Mouse (Mus musculus) midbrain, postnatal 0 days (tissue): Measurements from ENCODE around the gene Rbbp7. TPM values are rescaled to one million over a fixed set of nuclear protein-coding genes. Genes with fewer than 3 reads are reported as not detected.

Source experiments
- ATAC-seq: fragments of 200-750 bp; cut with Nextera tagmentation; 2 replicates; pipeline ENCODE4 v1.8.0; 2017; ENCODE audit warnings: moderate number of reproducible peaks, mild to moderate bottlenecking, moderate TSS enrichment, moderate library complexity; ENCODE audit not compliant: low FRiP score
- DNase-seq: peaks from one replicate; pipeline ENCODE4 v3.0.0-alpha.2; 2015; ENCODE audit warnings: low spot score
- H3K27ac ChIP-seq: fragments of 300-500 bp; sonication (generic); 2 replicates; pipeline ENCODE4 v1.5.1; 2014; ENCODE audit warnings: low read depth, mild to moderate bottlenecking, low read length, mixed read lengths
- H3K27me3 ChIP-seq: fragments of 300-500 bp; sonication (generic); 2 replicates; pipeline ENCODE4 v1.6.1; 2014; ENCODE audit warnings: low read length, control low read depth, mixed read lengths; ENCODE audit not compliant: insufficient read depth
- H3K36me3 ChIP-seq: fragments of 300-500 bp; sonication (generic); 2 replicates; pipeline ENCODE4 v1.6.1; 2014; ENCODE audit warnings: low read length, control low read depth, mixed read lengths; ENCODE audit not compliant: insufficient read depth
- H3K4me1 ChIP-seq: fragments of 300-500 bp; sonication (generic); 2 replicates; pipeline ENCODE4 v1.6.1; 2014; ENCODE audit warnings: mild to moderate bottlenecking, control low read depth, antibody characterized with exemption, low read length, mixed read lengths; ENCODE audit not compliant: insufficient read depth
- H3K4me2 ChIP-seq: fragments of 300-500 bp; sonication (generic); 2 replicates; pipeline ENCODE4 v1.6.1; 2014; ENCODE audit warnings: low read depth, mild to moderate bottlenecking, low read length, mixed read lengths; ENCODE audit not compliant: poor library complexity, severe bottlenecking
- H3K4me3 ChIP-seq: fragments of 300-500 bp; sonication (generic); 2 replicates; pipeline ENCODE4 v1.5.1; 2014; ENCODE audit warnings: low read depth, mild to moderate bottlenecking, low read length, moderate library complexity
- H3K9ac ChIP-seq: fragments of 300-500 bp; sonication (generic); replicated peaks from 2 replicates; pipeline ENCODE4 v1.6.1; 2014; ENCODE audit warnings: mild to moderate bottlenecking, low read length, moderate library complexity, mixed read lengths; ENCODE audit not compliant: poor library complexity, severe bottlenecking
- H3K9me3 ChIP-seq: fragments of 300-500 bp; sonication (generic); 2 replicates; pipeline ENCODE4 v1.6.1; 2016; ENCODE audit warnings: low read length, control low read depth
- CTCF ChIP-seq: IDR thresholded peaks from 2 replicates; pipeline ENCODE4 v1.5.1; 2016; ENCODE audit warnings: antibody characterized with exemption, mild to moderate bottlenecking
- WGBS: fragments of 180-500 bp; shearing (Covaris S2); extraction: QIAGEN DNeasy Blood & Tissue Kit; methylation state at CpG from one replicate; pipeline ENCODE4 v1.1.7; 2014; 5-methylcytosine and 5-hydroxymethylcytosine counted together
- polyA plus RNA-seq: library from polyadenylated mRNA; unstranded; fragments of >200 nt; fragmentation: Nextera tagmentation; extraction: Ambion mirVana; gene quantifications from 2 replicates; pipeline ENCODE4 v1.2.1, GENCODE M21; 2015
- total RNA-seq: library from RNA; depleted of rRNA; stranded (reverse); fragments of >200 nt; gene quantifications from 2 replicates; pipeline ENCODE4 v1.2.3, GENCODE M21; 2014; rRNA removed

Rbbp7 gene
- total RNA-seq (113 and 134 TPM in 2 replicates), polyA plus RNA-seq (229 and 240 TPM in 2 replicates)

DNA sequence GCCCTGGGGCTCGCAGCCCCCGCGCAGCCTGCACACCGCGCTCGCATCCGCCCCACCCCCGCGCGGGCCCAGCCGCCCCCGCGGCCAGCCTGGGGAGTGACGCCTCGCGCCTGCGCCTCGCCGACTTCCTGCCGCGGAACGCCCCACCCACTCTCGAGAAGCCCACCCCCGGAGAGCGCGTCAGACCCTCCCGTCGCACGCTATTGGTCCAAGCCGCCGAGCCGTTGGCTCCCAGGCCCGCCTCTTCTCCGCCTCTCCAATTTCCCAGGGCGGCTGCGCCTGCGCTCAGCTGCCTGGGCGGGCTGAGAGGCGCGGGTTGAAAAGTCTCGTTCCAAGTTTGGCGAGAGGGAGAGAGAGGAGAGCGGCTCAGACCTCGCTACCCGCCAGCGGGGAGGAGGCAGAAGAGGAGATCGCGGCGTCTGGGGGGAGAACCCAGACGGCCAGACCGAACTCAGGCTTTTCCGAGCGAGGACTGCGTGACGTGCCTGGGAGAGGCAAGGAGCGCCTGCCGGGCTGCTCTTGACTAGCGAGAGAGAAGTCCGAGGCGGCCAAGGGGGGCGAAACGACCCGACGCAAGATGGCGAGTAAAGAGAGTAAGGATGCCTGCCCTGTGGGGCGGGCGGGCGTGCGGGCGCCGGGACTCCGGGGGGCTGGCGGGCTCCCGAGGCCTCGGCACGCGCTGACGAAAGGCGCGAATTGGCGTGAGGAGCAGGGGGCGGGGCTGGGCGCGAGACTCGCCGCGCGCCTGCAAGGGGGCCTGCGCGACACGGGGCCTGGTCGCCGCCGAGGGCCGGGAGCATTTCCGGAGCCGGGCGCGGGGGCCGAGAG, at the start of gene Rbbp7:
TSS of gene Rbbp7 (plus strand) at position 288 of the 828 bp plus-strand sequence.
- H3K36me3 ChIP-seq = no peaks in the 10 kb centered on the region
- WGBS = 24% methylated on average over 39 of the region's 100 CpGs
- no peaks in the 10 kb centered on the region for H3K27me3 ChIP-seq
- H3K4me3 ChIP-seq = peak within 1 kb of the TSS; percentile 60
- no peaks in the 10 kb centered on the region for H3K4me1 ChIP-seq
- peak within 1 kb of the TSS; percentile 52 for H3K4me2 ChIP-seq
- peak; percentile 95 for DNase-seq
- no peak for TF ChIP-seq CTCF
- ATAC-seq = peak; percentile 97
- no peaks in the 10 kb centered on the region for H3K9me3 ChIP-seq
- peak within 1 kb of the TSS; percentile 83 for H3K27ac ChIP-seq
- H3K9ac ChIP-seq = peak within 1 kb of the TSS; percentile 56

DNA sequence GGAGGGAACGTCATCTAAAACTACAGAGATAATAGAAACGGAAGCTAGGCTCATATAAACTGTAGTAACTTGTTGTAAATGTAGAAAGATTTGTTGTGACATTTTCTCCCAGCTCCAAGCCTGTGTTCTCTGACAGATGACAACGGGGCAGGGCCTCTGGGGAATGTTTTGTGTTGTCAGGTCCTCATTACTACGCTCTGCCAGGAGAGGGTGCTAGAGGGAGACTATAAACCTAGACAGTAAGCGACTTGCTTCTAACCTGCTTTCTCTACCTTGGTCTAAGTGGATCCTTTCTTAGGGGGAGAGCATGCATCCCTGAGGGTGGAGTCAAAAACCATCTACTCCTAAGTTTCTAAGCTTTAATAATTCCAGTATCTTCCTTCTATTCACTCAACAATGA, 42.4 kb upstream of the Rbbp7 start:
- Histone ChIP-seq H3K4me3 (no peak overlapping the region), H3K9ac (no peak overlapping the region), H3K27me3 (no peaks in the 10 kb centered on the region), H3K36me3 (no peaks in the 10 kb centered on the region), H3K9me3 (no peaks in the 10 kb centered on the region), H3K27ac (no peak overlapping the region), H3K4me2 (no peak overlapping the region), H3K4me1 (no peaks in the 10 kb centered on the region)
- TF ChIP-seq CTCF = peak; percentile 51
- ATAC-seq (no peak), DNase-seq (peak; percentile 27)
- 32% methylated on average over 5 of the region's 5 CpGs for WGBS

DNA sequence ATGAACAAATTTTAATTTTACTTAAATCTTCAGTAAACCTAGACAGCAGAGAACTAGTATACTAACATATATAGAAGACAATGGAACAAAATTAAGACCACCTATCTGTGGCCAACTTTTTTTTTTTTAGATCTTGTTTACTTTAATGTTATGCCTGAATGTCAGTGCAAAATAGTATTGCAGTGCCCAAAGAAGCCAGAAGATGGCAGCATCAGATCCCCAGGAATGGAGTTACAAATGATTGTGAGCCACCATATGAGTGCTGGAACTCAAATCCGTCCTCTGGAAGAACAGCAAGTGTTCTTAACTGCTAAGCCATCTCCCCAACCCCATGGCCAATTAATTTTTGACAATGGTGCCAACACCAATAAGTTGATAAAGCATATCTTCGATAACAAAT, 40.6 kb upstream of the Rbbp7 start:
- no peaks in the 10 kb centered on the region for H3K36me3 ChIP-seq
- no peak overlapping the region for H3K4me3 ChIP-seq
- H3K27me3 ChIP-seq = no peaks in the 10 kb centered on the region
- no peak for ATAC-seq
- H3K9me3 ChIP-seq = no peaks in the 10 kb centered on the region
- 43% methylated on average over 2 of the region's 2 CpGs for WGBS
- no peak overlapping the region for H3K9ac ChIP-seq
- no peak for DNase-seq
- H3K27ac ChIP-seq = no peak overlapping the region
- H3K4me2 ChIP-seq = no peak overlapping the region
- no peaks in the 10 kb centered on the region for H3K4me1 ChIP-seq
- peak; percentile 59 for TF ChIP-seq CTCF

GRCm38 (mm10) chrX:162727367-162727777, 32.8 kb upstream of the Rbbp7 start:
- Histone ChIP-seq H3K9me3 (no peaks in the 10 kb centered on the region), H3K4me1 (no peaks in the 10 kb centered on the region), H3K36me3 (no peaks in the 10 kb centered on the region), H3K27me3 (no peaks in the 10 kb centered on the region), H3K4me2 (no peak overlapping the region), H3K9ac (no peak overlapping the region), H3K27ac (no peak overlapping the region), H3K4me3 (no peak overlapping the region)
- WGBS = 35% methylated on average over 13 of the region's 13 CpGs
- ATAC-seq (no peak), DNase-seq (peak; percentile 1)
- TF ChIP-seq CTCF = no peak

DNA sequence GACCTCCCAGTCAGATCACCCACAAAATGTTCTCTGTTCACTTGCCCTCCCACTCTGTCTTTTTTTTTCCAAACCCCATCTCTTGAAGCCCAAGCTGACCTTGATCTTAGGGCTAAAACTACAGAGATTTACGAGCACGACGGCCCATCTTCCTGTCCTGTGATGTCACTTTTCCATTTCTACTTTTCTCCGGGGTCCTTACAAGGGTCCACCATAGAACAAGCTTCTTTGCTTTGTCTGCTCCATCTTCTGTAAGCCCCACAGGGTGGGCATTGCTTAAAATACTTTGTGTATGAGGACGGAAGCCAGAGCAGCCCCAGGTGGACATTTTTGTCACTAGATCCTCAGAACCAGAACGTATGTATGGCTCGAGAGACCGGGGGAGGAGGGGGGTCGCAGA, 32.4 kb upstream of the Rbbp7 start:
- Histone ChIP-seq H3K4me2 (no peak overlapping the region), H3K9ac (no peak overlapping the region), H3K27ac (no peak overlapping the region), H3K27me3 (no peaks in the 10 kb centered on the region), H3K4me1 (no peaks in the 10 kb centered on the region), H3K9me3 (no peaks in the 10 kb centered on the region), H3K4me3 (no peak overlapping the region), H3K36me3 (no peaks in the 10 kb centered on the region)
- ATAC-seq = no peak
- no peak for TF ChIP-seq CTCF
- 34% methylated on average over 9 of the region's 9 CpGs for WGBS
- DNase-seq = no peak

GRCm38 (mm10) chrX:162728228-162728627, 32.0 kb upstream of the Rbbp7 start:
- Histone ChIP-seq H3K27ac (no peak overlapping the region), H3K9me3 (no peaks in the 10 kb centered on the region), H3K36me3 (no peaks in the 10 kb centered on the region), H3K27me3 (no peaks in the 10 kb centered on the region), H3K4me3 (no peak overlapping the region), H3K9ac (no peak overlapping the region), H3K4me2 (no peak overlapping the region), H3K4me1 (no peaks in the 10 kb centered on the region)
- ATAC-seq = no peak
- WGBS = 29% methylated on average over 7 of the region's 7 CpGs
- TF ChIP-seq CTCF = no peak
- DNase-seq = peak; percentile 24
